13 mouse cellular contexts compared by ENCODE assay signal in the genomic region with DNA sequence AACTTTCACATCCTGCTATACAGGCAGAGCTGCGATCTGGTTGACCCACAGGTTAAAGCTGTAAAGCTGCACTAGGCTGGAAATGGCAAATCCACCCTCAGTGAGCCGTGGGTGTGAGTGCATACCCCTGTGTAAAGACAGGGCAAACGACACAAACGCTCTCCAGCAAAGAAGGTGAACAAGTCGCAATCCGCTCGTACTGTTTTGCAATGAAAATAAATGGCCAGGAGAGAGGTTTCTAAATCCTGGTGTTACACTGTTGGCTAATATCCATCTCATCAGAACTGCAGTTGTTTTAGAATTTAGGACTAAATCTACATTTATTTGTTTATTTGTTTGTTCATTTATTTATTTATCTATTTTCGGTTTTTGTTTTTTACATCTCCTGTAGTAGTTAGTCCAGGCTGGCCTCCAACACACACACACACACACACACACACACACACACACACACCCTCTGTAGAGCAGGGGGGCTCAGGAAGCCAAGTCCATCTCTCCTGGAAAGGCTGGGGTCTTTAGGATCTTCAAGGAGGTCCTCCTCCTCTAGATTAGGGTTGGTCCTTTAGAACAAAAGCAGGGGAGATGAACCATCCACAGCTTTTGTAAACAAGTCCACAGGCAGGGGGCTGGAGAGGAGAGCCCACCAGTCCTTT. TPM values are rescaled to one million over a fixed set of nuclear protein-coding genes. Genes with fewer than 3 reads are reported as not detected.
DNase-seq lines count a peak whose midpoint lies in the region; ATAC-seq and TF ChIP-seq lines count a peak whose summit lies in the region.
"Had no signal": no experiment of that assay in that cellular context is flagged by ENCODE, and none has a peak within 500 bp of the region (broad histone marks: within the 10 kb centered on the region; RNA-seq: fewer than 3 reads in every experiment).

No protein-coding gene starts in this region.

- TF ChIP-seq CTCF in kidney, postnatal 0 days (IDR thresholded peaks at IDR 0.05; ENCODE audit: low read depth), result no peak

- no peaks in the 10 kb centered on the region for H3K9me3 ChIP-seq in forebrain, embryonic 10.5 days
- no peaks in the 10 kb centered on the region for H3K9me3 ChIP-seq in forebrain, embryonic 16.5 days (ENCODE audit: control insufficient read depth, low read length)
- no peaks in the 10 kb centered on the region for H3K9me3 ChIP-seq in kidney, postnatal 0 days (replicated peaks; ENCODE audit: low read length)
- H3K9me3 ChIP-seq in midbrain, embryonic 12.5 days, result no peaks in the 10 kb centered on the region
- H3K9me3 ChIP-seq: G1E had no signal

- no peak overlapping the region for H3K27ac ChIP-seq in forebrain, embryonic 10.5 days
- H3K27ac ChIP-seq in forebrain, embryonic 16.5 days (ENCODE audit: low read length), result no peak overlapping the region
- no peak overlapping the region for H3K27ac ChIP-seq in kidney, postnatal 0 days
- H3K27ac ChIP-seq in midbrain, embryonic 12.5 days (replicated peaks), result no peak overlapping the region

- H3K4me2 ChIP-seq in forebrain, embryonic 16.5 days (ENCODE audit: low read length), result no peak overlapping the region; the same call in 1 of the 2 replicates
- 0 out of 2 replicates have a peak overlapping the region, but pooled peaks have one; percentile 56 for H3K4me2 ChIP-seq in kidney, postnatal 0 days (ENCODE audit: low read length)
- H3K4me2 ChIP-seq in midbrain, embryonic 12.5 days (replicated peaks), result peak overlapping the region; percentile 39

- H3K4me1 ChIP-seq in forebrain, embryonic 10.5 days, result peaks cover 35% of the 10 kb centered on the region
- H3K4me1 ChIP-seq in forebrain, embryonic 16.5 days (replicated peaks; ENCODE audit: control insufficient read depth, insufficient read depth, low read length), result peaks cover 9% of the 10 kb centered on the region
- peaks cover 3% of the 10 kb centered on the region; the same call in 1 of the 2 replicates for H3K4me1 ChIP-seq in kidney, postnatal 0 days (replicated peaks; ENCODE audit: insufficient read depth, low read length)
- H3K4me1 ChIP-seq in midbrain, embryonic 12.5 days, result peaks cover 19% of the 10 kb centered on the region

- H3K36me3 ChIP-seq in forebrain, embryonic 10.5 days (replicated peaks), result no peaks in the 10 kb centered on the region
- H3K36me3 ChIP-seq in forebrain, embryonic 16.5 days (ENCODE audit: control insufficient read depth, insufficient read depth), result no peaks in the 10 kb centered on the region
- H3K36me3 ChIP-seq in kidney, postnatal 0 days (ENCODE audit: insufficient read depth, low read length), result no peaks in the 10 kb centered on the region
- H3K36me3 ChIP-seq in midbrain, embryonic 12.5 days, result no peaks in the 10 kb centered on the region
- H3K36me3 ChIP-seq: G1E had no signal

- no peak for ATAC-seq in forebrain, embryonic 16.5 days
- ATAC-seq in kidney, postnatal 0 days (replicated peaks; ENCODE audit: low FRiP score, low read depth), result no peak
- 0 out of 2 replicates have a peak, but pooled peaks have one; percentile 14 for ATAC-seq in granulocyte monocyte progenitor cell, adult 5-6 weeks (replicated peaks; ENCODE audit: poor library complexity, severe bottlenecking)
- ATAC-seq in midbrain, embryonic 12.5 days (ENCODE audit: low FRiP score, low read depth), result no peak

- peak overlapping the region; percentile 23 for H3K4me3 ChIP-seq in forebrain, embryonic 10.5 days
- no peak overlapping the region for H3K4me3 ChIP-seq in forebrain, embryonic 16.5 days (replicated peaks; ENCODE audit: low read length)
- no peak overlapping the region for H3K4me3 ChIP-seq in kidney, postnatal 0 days (replicated peaks; ENCODE audit: low read depth, low read length)
- H3K4me3 ChIP-seq in midbrain, embryonic 12.5 days, result no peak overlapping the region
- H3K4me3 ChIP-seq: erythroblast, embryonic 14.5 days had no signal

- no peak overlapping the region for H3K9ac ChIP-seq in forebrain, embryonic 16.5 days (replicated peaks; ENCODE audit: low read depth, low read length)
- H3K9ac ChIP-seq in kidney, postnatal 0 days (ENCODE audit: low read depth, low read length), result no peak overlapping the region
- H3K9ac ChIP-seq in midbrain, embryonic 12.5 days (replicated peaks), result no peak overlapping the region

- DNase-seq in forebrain, embryonic 10.5 days (ENCODE audit: extremely low spot score, low spot score), result no peak
- no peak for DNase-seq in kidney, postnatal 0 days (ENCODE audit: low spot score)
- no peak for DNase-seq in kidney, postnatal 25 days
- DNase-seq in cerebellum, adult 11-12 months, result no peak
- no peak for DNase-seq in spleen, adult 12 weeks (ENCODE audit: low spot score)
- DNase-seq: kidney, adult 9 months; thymus, adult 2 months had no signal

- WGBS in forebrain, embryonic 10.5 days, result 36% methylated on average over 8 of the region's 8 CpGs
- 37% methylated on average over 8 of the region's 8 CpGs for WGBS in forebrain, embryonic 16.5 days
- WGBS in kidney, postnatal 0 days, result 30% methylated on average over 8 of the region's 8 CpGs
- WGBS in midbrain, embryonic 12.5 days, result 34% methylated on average over 8 of the region's 8 CpGs

- H3K27me3 ChIP-seq in forebrain, embryonic 10.5 days (ENCODE audit: poor library complexity, severe bottlenecking), result peaks cover 51% of the 10 kb centered on the region
- H3K27me3 ChIP-seq in forebrain, embryonic 16.5 days (replicated peaks; ENCODE audit: control insufficient read depth, insufficient read depth, low read length), result peaks cover 9% of the 10 kb centered on the region; the same call in 1 of the 2 replicates
- no peaks in the 10 kb centered on the region for H3K27me3 ChIP-seq in kidney, postnatal 0 days (ENCODE audit: insufficient read depth, low read length)
- H3K27me3 ChIP-seq in midbrain, embryonic 12.5 days, result peaks cover 39% of the 10 kb centered on the region; the same call in 1 of the 2 replicates

RNA-seq across cellular contexts. Expression of a gene that starts 28.9 kb away (rescaled TPM):
- polyA plus RNA-seq in forebrain, embryonic 10.5 days (2016; fragmentation: Nextera tagmentation; extraction: Ambion mirVana), result 32.1 and 36.4 TPM in 2 replicates
- 195 and 201 TPM in 2 replicates for polyA plus RNA-seq in forebrain, embryonic 16.5 days (2015; fragmentation: Nextera tagmentation; extraction: Ambion mirVana)
- polyA plus RNA-seq in kidney, postnatal 0 days (2015; fragmentation: Nextera tagmentation; extraction: Ambion mirVana), result 23.0 and 24.1 TPM in 2 replicates
- not detected in 2 replicates for total RNA-seq in granulocyte monocyte progenitor cell, adult 5-6 weeks (2014; fragmentation: Nextera tagmentation)
- total RNA-seq in granulocyte monocyte progenitor cell, adult 5-6 weeks (2017), result not detected in 2 replicates
- 176 and 184 TPM in 2 replicates for polyA plus RNA-seq in midbrain, embryonic 12.5 days (2016; fragmentation: Nextera tagmentation; extraction: Ambion mirVana)
- total RNA-seq: monocyte, adult 5-6 weeks had no signal
- polyA plus RNA-seq: G1E had no signal
